Mouse (Mus musculus) layer of hippocampus, postnatal 14 days (tissue): Measurements from ENCODE around the gene Ggact. TPM values are rescaled to one million over a fixed set of nuclear protein-coding genes. Genes with fewer than 3 reads are reported as not detected.

Source experiments
- DNase-seq, 2 experiments: peaks; one replicate each; pipeline ENCODE4 v3.0.0; 2021 to 2022; ENCODE audit warnings: low spot score in 2 of 2, mixed read lengths in 1 of 2
- total RNA-seq, 2 experiments: library from RNA; stranded (reverse); gene quantifications; 2 replicates each; pipeline ENCODE4 v1.2.3; 2021

Ggact gene
- total RNA-seq, 2 experiments from 2014 or later = 22.2 to 23.3 TPM

DNA sequence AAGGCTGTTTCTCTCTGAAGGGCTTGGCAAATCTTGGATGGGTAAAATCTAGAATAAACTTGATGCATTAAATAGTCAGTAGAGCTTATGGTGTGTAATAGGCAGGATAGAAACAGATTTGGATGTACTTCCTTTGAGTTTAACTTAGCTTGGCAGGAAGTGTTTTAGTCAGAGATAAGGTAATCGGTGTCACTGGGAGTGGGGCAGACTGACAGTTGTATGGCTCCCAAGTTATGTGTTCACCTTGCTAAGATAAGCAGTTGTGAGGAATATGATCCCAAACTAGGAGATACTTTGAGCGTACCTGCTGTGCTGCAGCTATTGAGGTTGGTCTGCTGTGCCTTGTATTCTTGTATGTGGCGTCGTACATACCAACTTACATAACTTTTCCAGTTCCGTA is 147.1 kb downstream of the Ggact start:
- no peak for DNase-seq

Other genes starting within 250 kb of the Ggact start
- gene Tmtc4, start 70.3 kb upstream of the Ggact start, total RNA-seq = 10 to 100 TPM; 16.0 to 18.4 TPM